Mouse (Mus musculus) small intestine, adult 2 months (tissue): ENCODE data around the gene Slc3a1.

Source experiments
- CTCF ChIP-seq: fragments of 200-500 bp; IDR thresholded peaks from 2 replicates; pipeline ENCODE4 v1.5.1; 2012; ENCODE audit warnings: low read depth, mild to moderate bottlenecking, control low read depth, inconsistent platforms, low read length, moderate library complexity, mixed read lengths; ENCODE audit not compliant: insufficient replicate concordance, insufficient read length; ENCODE audit errors: extremely low read depth
- POLR2A ChIP-seq: fragments of 200-500 bp; IDR thresholded peaks from 2 replicates; pipeline ENCODE4 v1.6.1; 2012; ENCODE audit warnings: low read depth, mild to moderate bottlenecking, control low read depth, inconsistent platforms, low read length, moderate library complexity

- TF ChIP-seq CTCF (no peak), POLR2A (no peak)
Measured at GRCm38 (mm10) chr17:84997639-84998038, 30.5 kb upstream of the Slc3a1 start.
